Mouse (Mus musculus) hindbrain, embryonic 15.5 days (tissue): ENCODE measurements at regions not wholly inside any gene's neighbourhood (a gene's known extent, or its start where the extent isn't known, plus 50 kb on each side); places are given as distances from the start of the nearest gene placed in this dataset.
"Not testable (repeated sequence)": the region's sequence is repeated elsewhere in the genome, so short reads cannot be mapped to it uniquely, and the experiment has no call there.

ENCODE experiments used
- ATAC-seq: fragments of 200-750 bp; cut with Nextera tagmentation; 2 replicates; pipeline ENCODE4 v1.8.0; 2017; ENCODE audit warnings: low read depth, moderate number of reproducible peaks, moderate TSS enrichment; ENCODE audit not compliant: low FRiP score
- H3K27ac ChIP-seq: fragments of 300-500 bp; sonication (generic); replicated peaks from 2 replicates; pipeline ENCODE4 v1.5.1; 2015; ENCODE audit warnings: mild to moderate bottlenecking, inconsistent platforms
- H3K27me3 ChIP-seq: fragments of 300-500 bp; sonication (generic); 2 replicates; pipeline ENCODE4 v1.6.1; 2015; ENCODE audit warnings: control low read depth, inconsistent platforms
- H3K36me3 ChIP-seq: fragments of 300-500 bp; sonication (generic); 2 replicates; pipeline ENCODE4 v1.6.1; 2015; ENCODE audit warnings: control low read depth, inconsistent platforms
- H3K4me1 ChIP-seq: fragments of 300-500 bp; sonication (generic); replicated peaks from 2 replicates; pipeline ENCODE4 v1.6.1; 2015; ENCODE audit warnings: control low read depth, inconsistent platforms
- H3K4me2 ChIP-seq: fragments of 300-500 bp; sonication (generic); 2 replicates; pipeline ENCODE4 v1.6.1; 2015; ENCODE audit warnings: moderate library complexity, mild to moderate bottlenecking, inconsistent platforms
- H3K4me3 ChIP-seq: fragments of 300-500 bp; sonication (generic); 2 replicates; pipeline ENCODE4 v1.5.1; 2015; ENCODE audit warnings: mild to moderate bottlenecking, inconsistent platforms
- H3K9ac ChIP-seq: fragments of 300-500 bp; sonication (generic); 2 replicates; pipeline ENCODE4 v1.6.1; 2015; ENCODE audit warnings: inconsistent platforms
- H3K9me3 ChIP-seq: fragments of 300-500 bp; sonication (generic); 2 replicates; pipeline ENCODE4 v1.6.1; 2016; ENCODE audit warnings: control low read depth, inconsistent platforms
- WGBS: fragments of 180-500 bp; shearing (Covaris S2); methylation state at CpG from one replicate; pipeline ENCODE4 v1.1.7; 2015; 5-methylcytosine and 5-hydroxymethylcytosine counted together

- no peak overlapping the region for H3K4me3 ChIP-seq
- WGBS: 88% methylated on average over 6 of the region's 6 CpGs
- ATAC-seq: no peak
Observed at GRCm38 (mm10) chr16:9043271-9043670, 213.4 kb downstream of the 1810013L24Rik start.

GRCm38 (mm10) chr16:9046864-9047263, 217.0 kb downstream of the 1810013L24Rik start:
- Histone ChIP-seq H3K36me3 (no peaks in the 10 kb centered on the region), H3K4me2 (no peak overlapping the region), H3K4me1 (no peaks in the 10 kb centered on the region), H3K9me3 (no peaks in the 10 kb centered on the region), H3K4me3 (no peak overlapping the region), H3K9ac (no peak overlapping the region), H3K27me3 (no peaks in the 10 kb centered on the region), H3K27ac (no peak overlapping the region)
- ATAC-seq: no peak
- 85% methylated on average over 2 of the region's 2 CpGs for WGBS

More at GRCm38 (mm10) chr16:9043271-9043670, 213.4 kb downstream of the 1810013L24Rik start:
- Histone ChIP-seq H3K36me3 (no peaks in the 10 kb centered on the region), H3K4me1 (no peaks in the 10 kb centered on the region), H3K27ac (no peak overlapping the region), H3K9ac (no peak overlapping the region), H3K27me3 (no peaks in the 10 kb centered on the region), H3K4me2 (no peak overlapping the region), H3K9me3 (no peaks in the 10 kb centered on the region)

- Histone ChIP-seq H3K27ac (no peak overlapping the region), H3K27me3 (no peaks in the 10 kb centered on the region), H3K4me2 (no peak overlapping the region), H3K9me3 (no peaks in the 10 kb centered on the region), H3K4me3 (no peak overlapping the region), H3K4me1 (peaks cover 9% of the 10 kb centered on the region; the same call in 1 of the 2 replicates), H3K9ac (no peak overlapping the region), H3K36me3 (no peaks in the 10 kb centered on the region)
- no peak for ATAC-seq
- 48% methylated on average over 4 of the region's 4 CpGs for WGBS
Observed at GRCm38 (mm10) chr16:9054415-9054814, 224.5 kb downstream of the 1810013L24Rik start.

GRCm38 (mm10) chr16:9056430-9056829, 226.5 kb downstream of the 1810013L24Rik start:
- 90% methylated on average over 3 of the region's 3 CpGs for WGBS
- Histone ChIP-seq H3K9me3 (no peaks in the 10 kb centered on the region), H3K36me3 (no peaks in the 10 kb centered on the region), H3K27ac (no peak overlapping the region), H3K9ac (no peak overlapping the region), H3K4me2 (no peak overlapping the region), H3K27me3 (no peaks in the 10 kb centered on the region), H3K4me1 (peaks cover 9% of the 10 kb centered on the region; the same call in 1 of the 2 replicates), H3K4me3 (no peak overlapping the region)
- ATAC-seq: no peak

- H3K36me3 ChIP-seq: no peaks in the 10 kb centered on the region
- no peak overlapping the region for H3K4me3 ChIP-seq
- H3K4me2 ChIP-seq: no peak overlapping the region
- no peak overlapping the region for H3K27ac ChIP-seq
- no peak overlapping the region for H3K9ac ChIP-seq
- no peaks in the 10 kb centered on the region for H3K27me3 ChIP-seq
- WGBS: 77% methylated on average over 4 of the region's 4 CpGs
- H3K9me3 ChIP-seq: no peaks in the 10 kb centered on the region
- H3K4me1 ChIP-seq: no peaks in the 10 kb centered on the region
- ATAC-seq: no peak
Observed at GRCm38 (mm10) chr16:9071526-9071925, 241.6 kb downstream of the 1810013L24Rik start.

- 88% methylated on average over 5 of the region's 5 CpGs for WGBS
- not testable (repeated sequence) for H3K9ac ChIP-seq, H3K4me3 ChIP-seq, H3K27me3 ChIP-seq, H3K4me2 ChIP-seq, H3K36me3 ChIP-seq, H3K4me1 ChIP-seq, ATAC-seq, H3K27ac ChIP-seq, H3K9me3 ChIP-seq
Observed at GRCm38 (mm10) chr16:9071956-9072355, 242.1 kb downstream of the 1810013L24Rik start.

GRCm38 (mm10) chr16:9074295-9074694, 244.4 kb downstream of the 1810013L24Rik start:
- Histone ChIP-seq H3K27me3 (no peaks in the 10 kb centered on the region), H3K9me3 (no peaks in the 10 kb centered on the region), H3K36me3 (no peaks in the 10 kb centered on the region), H3K4me1 (no peaks in the 10 kb centered on the region), H3K4me3 (no peak overlapping the region), H3K9ac (no peak overlapping the region), H3K4me2 (no peak overlapping the region), H3K27ac (no peak overlapping the region)
- ATAC-seq: no peak
- 98% methylated on average over 4 of the region's 4 CpGs for WGBS

GRCm38 (mm10) chr16:9077451-9077850, 247.6 kb downstream of the 1810013L24Rik start:
- no peak overlapping the region for H3K4me2 ChIP-seq
- WGBS: 87% methylated on average over 2 of the region's 2 CpGs
- no peak overlapping the region for H3K4me3 ChIP-seq
- H3K27me3 ChIP-seq: no peaks in the 10 kb centered on the region
- H3K9me3 ChIP-seq: no peaks in the 10 kb centered on the region
- no peak overlapping the region for H3K27ac ChIP-seq
- H3K4me1 ChIP-seq: no peaks in the 10 kb centered on the region
- ATAC-seq: no peak
- no peak overlapping the region for H3K9ac ChIP-seq
- no peaks in the 10 kb centered on the region for H3K36me3 ChIP-seq

GRCm38 (mm10) chr16:9078405-9078942, 248.6 kb downstream of the 1810013L24Rik start:
- no peak overlapping the region for H3K9ac ChIP-seq
- no peaks in the 10 kb centered on the region for H3K9me3 ChIP-seq
- H3K4me3 ChIP-seq: no peak overlapping the region
- no peaks in the 10 kb centered on the region for H3K4me1 ChIP-seq
- H3K27ac ChIP-seq: no peak overlapping the region
- WGBS: 32% methylated on average over 4 of the region's 4 CpGs
- no peak for ATAC-seq
- no peaks in the 10 kb centered on the region for H3K36me3 ChIP-seq
- H3K4me2 ChIP-seq: no peak overlapping the region
- no peaks in the 10 kb centered on the region for H3K27me3 ChIP-seq

- 81% methylated on average over 3 of the region's 3 CpGs for WGBS
Observed at GRCm38 (mm10) chr16:9083040-9083439, 253.1 kb downstream of the 1810013L24Rik start.

GRCm38 (mm10) chr16:9083740-9084139, 253.8 kb downstream of the 1810013L24Rik start:
- Histone ChIP-seq H3K4me2 (no peak overlapping the region), H3K4me3 (no peak overlapping the region), H3K9ac (no peak overlapping the region), H3K27ac (no peak overlapping the region), H3K36me3 (no peaks in the 10 kb centered on the region), H3K4me1 (no peaks in the 10 kb centered on the region), H3K9me3 (no peaks in the 10 kb centered on the region), H3K27me3 (no peaks in the 10 kb centered on the region)
- whole genome bisulfite sequencing: 60% methylated on average over 2 of the region's 2 CpGs
- ATAC-seq: no peak

More at GRCm38 (mm10) chr16:9083040-9083439, 253.1 kb downstream of the 1810013L24Rik start:
- Histone ChIP-seq H3K4me3 (no peak overlapping the region), H3K27me3 (no peaks in the 10 kb centered on the region), H3K36me3 (no peaks in the 10 kb centered on the region), H3K27ac (no peak overlapping the region), H3K9me3 (no peaks in the 10 kb centered on the region), H3K4me1 (no peaks in the 10 kb centered on the region), H3K9ac (no peak overlapping the region), H3K4me2 (no peak overlapping the region)
- ATAC-seq: no peak

GRCm38 (mm10) chr16:9084581-9084980, 254.7 kb downstream of the 1810013L24Rik start:
- no peak overlapping the region for H3K4me3 ChIP-seq
- no peaks in the 10 kb centered on the region for H3K36me3 ChIP-seq
- no peak for ATAC-seq
- H3K4me2 ChIP-seq: no peak overlapping the region
- H3K4me1 ChIP-seq: no peaks in the 10 kb centered on the region
- no peaks in the 10 kb centered on the region for H3K27me3 ChIP-seq
- no peak overlapping the region for H3K9ac ChIP-seq
- H3K27ac ChIP-seq: no peak overlapping the region
- 91% methylated on average over 1 of the region's 1 CpGs for WGBS
- H3K9me3 ChIP-seq: no peaks in the 10 kb centered on the region

- Histone ChIP-seq H3K4me3 (no peak overlapping the region), H3K9ac (no peak overlapping the region), H3K4me2 (no peak overlapping the region), H3K27me3 (no peaks in the 10 kb centered on the region), H3K36me3 (no peaks in the 10 kb centered on the region), H3K27ac (no peak overlapping the region), H3K4me1 (no peaks in the 10 kb centered on the region), H3K9me3 (no peaks in the 10 kb centered on the region)
- ATAC-seq: no peak
- WGBS: 61% methylated on average over 1 of the region's 1 CpGs
Observed at GRCm38 (mm10) chr16:9085133-9085532, 255.2 kb downstream of the 1810013L24Rik start.
